Mouse (Mus musculus) midbrain, postnatal 0 days (tissue): ENCODE measurements at regions not wholly inside any gene's neighbourhood (a gene's known extent, or its start where the extent isn't known, plus 50 kb on each side); places are given as distances from the start of the nearest gene placed in this dataset.

ENCODE experiments used
- ATAC-seq: fragments of 200-750 bp; cut with Nextera tagmentation; 2 replicates; pipeline ENCODE4 v1.8.0; 2017; ENCODE audit warnings: moderate number of reproducible peaks, mild to moderate bottlenecking, moderate TSS enrichment, moderate library complexity; ENCODE audit not compliant: low FRiP score
- DNase-seq: peaks from one replicate; pipeline ENCODE4 v3.0.0-alpha.2; 2015; ENCODE audit warnings: low spot score
- H3K27ac ChIP-seq: fragments of 300-500 bp; sonication (generic); 2 replicates; pipeline ENCODE4 v1.5.1; 2014; ENCODE audit warnings: low read depth, mild to moderate bottlenecking, low read length, mixed read lengths
- H3K27me3 ChIP-seq: fragments of 300-500 bp; sonication (generic); 2 replicates; pipeline ENCODE4 v1.6.1; 2014; ENCODE audit warnings: low read length, control low read depth, mixed read lengths; ENCODE audit not compliant: insufficient read depth
- H3K36me3 ChIP-seq: fragments of 300-500 bp; sonication (generic); 2 replicates; pipeline ENCODE4 v1.6.1; 2014; ENCODE audit warnings: low read length, control low read depth, mixed read lengths; ENCODE audit not compliant: insufficient read depth
- H3K4me1 ChIP-seq: fragments of 300-500 bp; sonication (generic); 2 replicates; pipeline ENCODE4 v1.6.1; 2014; ENCODE audit warnings: mild to moderate bottlenecking, control low read depth, antibody characterized with exemption, low read length, mixed read lengths; ENCODE audit not compliant: insufficient read depth
- H3K4me2 ChIP-seq: fragments of 300-500 bp; sonication (generic); 2 replicates; pipeline ENCODE4 v1.6.1; 2014; ENCODE audit warnings: low read depth, mild to moderate bottlenecking, low read length, mixed read lengths; ENCODE audit not compliant: poor library complexity, severe bottlenecking
- H3K4me3 ChIP-seq: fragments of 300-500 bp; sonication (generic); 2 replicates; pipeline ENCODE4 v1.5.1; 2014; ENCODE audit warnings: low read depth, mild to moderate bottlenecking, low read length, moderate library complexity
- H3K9ac ChIP-seq: fragments of 300-500 bp; sonication (generic); replicated peaks from 2 replicates; pipeline ENCODE4 v1.6.1; 2014; ENCODE audit warnings: mild to moderate bottlenecking, low read length, moderate library complexity, mixed read lengths; ENCODE audit not compliant: poor library complexity, severe bottlenecking
- H3K9me3 ChIP-seq: fragments of 300-500 bp; sonication (generic); 2 replicates; pipeline ENCODE4 v1.6.1; 2016; ENCODE audit warnings: low read length, control low read depth
- CTCF ChIP-seq: IDR thresholded peaks from 2 replicates; pipeline ENCODE4 v1.5.1; 2016; ENCODE audit warnings: antibody characterized with exemption, mild to moderate bottlenecking
- WGBS: fragments of 180-500 bp; shearing (Covaris S2); extraction: QIAGEN DNeasy Blood & Tissue Kit; methylation state at CpG from one replicate; pipeline ENCODE4 v1.1.7; 2014; 5-methylcytosine and 5-hydroxymethylcytosine counted together

DNA sequence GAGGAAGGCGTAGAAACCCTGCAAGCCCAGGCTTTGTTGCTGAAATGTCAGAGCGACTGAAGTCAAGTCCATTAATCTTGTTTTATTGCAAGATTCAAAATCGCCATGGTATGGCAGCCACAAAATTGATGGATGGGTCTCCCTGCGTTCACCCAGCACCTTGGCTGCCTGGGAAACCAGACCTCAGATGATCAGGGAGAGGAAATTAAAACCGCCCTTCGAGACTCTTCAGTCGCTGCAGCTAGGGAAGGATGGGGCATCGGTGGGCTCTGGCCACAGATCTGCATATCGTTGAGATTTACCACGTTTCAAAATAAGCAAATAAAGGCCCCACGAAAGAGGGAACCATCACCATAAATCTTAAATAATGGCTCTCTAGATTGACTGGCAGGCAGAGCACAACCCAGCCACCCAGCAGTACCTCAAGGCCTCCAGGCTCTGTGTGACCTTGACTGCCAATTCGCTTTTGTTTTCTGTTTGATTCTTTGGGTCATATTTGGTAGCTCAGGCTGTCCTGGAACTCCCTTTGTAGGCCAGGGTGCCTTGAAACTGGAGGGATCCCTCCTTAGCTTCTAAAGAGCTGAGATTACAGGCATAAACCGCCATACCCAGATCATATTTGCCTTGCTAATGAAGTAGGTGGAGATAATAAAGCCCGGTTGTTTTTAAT lies 126.1 kb downstream of the Minar1 start:
- no peak for TF ChIP-seq CTCF
- peak; percentile 42 for DNase-seq
- Histone ChIP-seq H3K4me1 (no peaks in the 10 kb centered on the region), H3K27me3 (no peaks in the 10 kb centered on the region), H3K4me3 (no peak overlapping the region), H3K9ac (no peak overlapping the region), H3K9me3 (no peaks in the 10 kb centered on the region), H3K36me3 (no peaks in the 10 kb centered on the region), H3K27ac (no peak overlapping the region), H3K4me2 (no peak overlapping the region)
- peak; percentile 11; the same call in 1 of the 2 replicates for ATAC-seq
- WGBS: 53% methylated on average over 14 of the region's 14 CpGs

DNA sequence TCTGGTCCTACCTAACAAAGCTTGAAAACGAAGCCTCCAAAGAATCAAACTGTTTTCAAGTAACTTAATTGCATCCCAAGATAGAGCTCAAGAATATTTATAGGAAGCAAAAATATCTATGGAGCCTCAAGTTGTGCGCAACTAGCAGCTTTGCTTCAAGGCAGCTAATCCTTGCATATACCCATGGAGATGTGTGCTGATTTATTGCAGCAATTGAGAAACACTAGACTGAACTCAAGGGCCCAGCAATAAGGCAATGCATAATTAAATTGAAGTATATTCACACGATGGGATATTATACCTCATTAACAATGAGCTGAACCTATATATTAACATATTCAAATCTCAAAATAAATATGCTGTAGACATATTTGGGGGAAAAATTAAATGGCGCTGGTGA lies 135.3 kb downstream of the Minar1 start:
- Histone ChIP-seq H3K27me3 (no peaks in the 10 kb centered on the region), H3K27ac (no peak overlapping the region), H3K9me3 (no peaks in the 10 kb centered on the region), H3K4me2 (no peak overlapping the region), H3K36me3 (no peaks in the 10 kb centered on the region), H3K9ac (no peak overlapping the region), H3K4me3 (no peak overlapping the region), H3K4me1 (no peaks in the 10 kb centered on the region)
- DNase-seq (peak; percentile 4), ATAC-seq (no peak)
- TF ChIP-seq CTCF: no peak
- 84% methylated on average over 4 of the region's 4 CpGs for WGBS

GRCm38 (mm10) chr9:89479406-89479805 lies 143.5 kb downstream of the Minar1 start:
- Histone ChIP-seq H3K4me3 (no peak overlapping the region), H3K27me3 (no peaks in the 10 kb centered on the region), H3K4me1 (no peaks in the 10 kb centered on the region), H3K27ac (no peak overlapping the region), H3K36me3 (no peaks in the 10 kb centered on the region), H3K4me2 (no peak overlapping the region), H3K9ac (no peak overlapping the region), H3K9me3 (no peaks in the 10 kb centered on the region)
- 86% methylated on average over 3 of the region's 3 CpGs for WGBS
- no peak for ATAC-seq
- TF ChIP-seq CTCF: no peak
- no peak for DNase-seq

DNA sequence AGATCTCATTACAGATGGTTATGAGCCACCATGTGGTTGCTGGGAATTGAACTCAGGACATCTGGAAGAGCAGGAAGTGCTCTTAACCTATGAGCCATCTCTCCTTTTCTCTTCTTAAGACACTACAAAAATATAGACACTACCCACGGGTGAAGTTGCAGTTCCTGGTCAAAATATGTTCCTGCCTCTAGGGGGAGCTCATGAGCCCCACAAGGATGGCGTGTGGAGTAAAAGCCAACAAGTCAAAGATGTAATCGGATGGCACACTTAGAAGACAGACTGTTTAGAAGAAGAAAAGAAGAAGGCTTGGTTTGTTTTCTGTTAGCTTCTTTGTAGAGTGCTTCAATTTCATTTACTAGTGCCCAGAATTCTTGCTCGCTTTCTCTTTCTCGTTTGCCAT lies 161.7 kb downstream of the Minar1 start:
- WGBS: 43% methylated on average over 5 of the region's 5 CpGs
- no peak for ATAC-seq

GRCm38 (mm10) chr9:89456666-89457065 lies 166.3 kb downstream of the Minar1 start:
- WGBS: 86% methylated on average over 3 of the region's 3 CpGs
- H3K36me3 ChIP-seq: no peaks in the 10 kb centered on the region
- H3K4me1 ChIP-seq: no peaks in the 10 kb centered on the region
- no peak overlapping the region for H3K4me3 ChIP-seq
- H3K4me2 ChIP-seq: no peak overlapping the region
- H3K27ac ChIP-seq: no peak overlapping the region
- no peak for ATAC-seq
- no peak overlapping the region for H3K9ac ChIP-seq
- no peak for DNase-seq
- TF ChIP-seq CTCF: no peak
- H3K27me3 ChIP-seq: no peaks in the 10 kb centered on the region
- no peaks in the 10 kb centered on the region for H3K9me3 ChIP-seq

More for the DNA sequence above, 161.7 kb downstream of the Minar1 start:
- Histone ChIP-seq H3K27me3 (no peaks in the 10 kb centered on the region), H3K4me3 (no peak overlapping the region), H3K9me3 (no peaks in the 10 kb centered on the region), H3K4me2 (no peak overlapping the region), H3K27ac (no peak overlapping the region), H3K9ac (no peak overlapping the region), H3K36me3 (no peaks in the 10 kb centered on the region), H3K4me1 (no peaks in the 10 kb centered on the region)
- DNase-seq: peak; percentile 10
- peak; percentile 64 for TF ChIP-seq CTCF

- Histone ChIP-seq H3K27me3 (no peaks in the 10 kb centered on the region), H3K4me2 (no peak overlapping the region), H3K27ac (no peak overlapping the region), H3K9me3 (no peaks in the 10 kb centered on the region), H3K4me1 (no peaks in the 10 kb centered on the region), H3K9ac (no peak overlapping the region), H3K36me3 (no peaks in the 10 kb centered on the region), H3K4me3 (no peak overlapping the region)
- TF ChIP-seq CTCF: no peak
- no peak for ATAC-seq
- peak; percentile 21 for DNase-seq
- WGBS: 91% methylated on average over 6 of the region's 6 CpGs
Measured at GRCm38 (mm10) chr9:89449656-89450055, 173.3 kb downstream of the Minar1 start.
